Mouse (Mus musculus) midbrain, postnatal 0 days (tissue): ENCODE data around the gene Rnf182. TPM values are rescaled to one million over a fixed set of nuclear protein-coding genes. Genes with fewer than 3 reads are reported as not detected.

Source experiments
- ATAC-seq: fragments of 200-750 bp; cut with Nextera tagmentation; 2 replicates; pipeline ENCODE4 v1.8.0; 2017; ENCODE audit warnings: moderate number of reproducible peaks, mild to moderate bottlenecking, moderate TSS enrichment, moderate library complexity; ENCODE audit not compliant: low FRiP score
- DNase-seq: peaks from one replicate; pipeline ENCODE4 v3.0.0-alpha.2; 2015; ENCODE audit warnings: low spot score
- H3K27ac ChIP-seq: fragments of 300-500 bp; sonication (generic); 2 replicates; pipeline ENCODE4 v1.5.1; 2014; ENCODE audit warnings: low read depth, mild to moderate bottlenecking, low read length, mixed read lengths
- H3K27me3 ChIP-seq: fragments of 300-500 bp; sonication (generic); 2 replicates; pipeline ENCODE4 v1.6.1; 2014; ENCODE audit warnings: low read length, control low read depth, mixed read lengths; ENCODE audit not compliant: insufficient read depth
- H3K36me3 ChIP-seq: fragments of 300-500 bp; sonication (generic); 2 replicates; pipeline ENCODE4 v1.6.1; 2014; ENCODE audit warnings: low read length, control low read depth, mixed read lengths; ENCODE audit not compliant: insufficient read depth
- H3K4me1 ChIP-seq: fragments of 300-500 bp; sonication (generic); 2 replicates; pipeline ENCODE4 v1.6.1; 2014; ENCODE audit warnings: mild to moderate bottlenecking, control low read depth, antibody characterized with exemption, low read length, mixed read lengths; ENCODE audit not compliant: insufficient read depth
- H3K4me2 ChIP-seq: fragments of 300-500 bp; sonication (generic); 2 replicates; pipeline ENCODE4 v1.6.1; 2014; ENCODE audit warnings: low read depth, mild to moderate bottlenecking, low read length, mixed read lengths; ENCODE audit not compliant: poor library complexity, severe bottlenecking
- H3K4me3 ChIP-seq: fragments of 300-500 bp; sonication (generic); 2 replicates; pipeline ENCODE4 v1.5.1; 2014; ENCODE audit warnings: low read depth, mild to moderate bottlenecking, low read length, moderate library complexity
- H3K9ac ChIP-seq: fragments of 300-500 bp; sonication (generic); replicated peaks from 2 replicates; pipeline ENCODE4 v1.6.1; 2014; ENCODE audit warnings: mild to moderate bottlenecking, low read length, moderate library complexity, mixed read lengths; ENCODE audit not compliant: poor library complexity, severe bottlenecking
- H3K9me3 ChIP-seq: fragments of 300-500 bp; sonication (generic); 2 replicates; pipeline ENCODE4 v1.6.1; 2016; ENCODE audit warnings: low read length, control low read depth
- CTCF ChIP-seq: IDR thresholded peaks from 2 replicates; pipeline ENCODE4 v1.5.1; 2016; ENCODE audit warnings: antibody characterized with exemption, mild to moderate bottlenecking
- WGBS: fragments of 180-500 bp; shearing (Covaris S2); extraction: QIAGEN DNeasy Blood & Tissue Kit; methylation state at CpG from one replicate; pipeline ENCODE4 v1.1.7; 2014; 5-methylcytosine and 5-hydroxymethylcytosine counted together
- polyA plus RNA-seq: library from polyadenylated mRNA; unstranded; fragments of >200 nt; fragmentation: Nextera tagmentation; extraction: Ambion mirVana; gene quantifications from 2 replicates; pipeline ENCODE4 v1.2.1, GENCODE M21; 2015
- total RNA-seq: library from RNA; depleted of rRNA; stranded (reverse); fragments of >200 nt; gene quantifications from 2 replicates; pipeline ENCODE4 v1.2.3, GENCODE M21; 2014

The Rnf182 gene
- total and polyA plus RNA-seq, 2 experiments from 2014 or later: 6.0 to 25.5 TPM

- no peak for DNase-seq
- H3K4me3 ChIP-seq: no peak overlapping the region
- WGBS: 67% methylated on average over 12 of the region's 12 CpGs
- H3K4me1 ChIP-seq: no peaks in the 10 kb centered on the region
- no peak for TF ChIP-seq CTCF
- no peak overlapping the region for H3K27ac ChIP-seq
- no peak for ATAC-seq
- H3K9me3 ChIP-seq: no peaks in the 10 kb centered on the region
- no peaks in the 10 kb centered on the region for H3K27me3 ChIP-seq
- H3K36me3 ChIP-seq: no peaks in the 10 kb centered on the region
- no peak overlapping the region for H3K4me2 ChIP-seq
- H3K9ac ChIP-seq: no peak overlapping the region
Observed at GRCm38 (mm10) chr13:43666130-43666529, 50.6 kb downstream of the Rnf182 start.

- Histone ChIP-seq H3K4me1 (no peaks in the 10 kb centered on the region), H3K27me3 (no peaks in the 10 kb centered on the region), H3K4me2 (no peak overlapping the region), H3K27ac (no peak overlapping the region), H3K4me3 (no peak overlapping the region), H3K9ac (no peak overlapping the region), H3K9me3 (no peaks in the 10 kb centered on the region), H3K36me3 (no peaks in the 10 kb centered on the region)
- ATAC-seq (no peak), DNase-seq (no peak)
- no peak for TF ChIP-seq CTCF
- 85% methylated on average over 6 of the region's 6 CpGs for WGBS
Observed at GRCm38 (mm10) chr13:43666920-43667319, 51.4 kb downstream of the Rnf182 start.

GRCm38 (mm10) chr13:43677159-43677882, 61.8 kb downstream of the Rnf182 start:
- ATAC-seq (no peak), DNase-seq (peak; percentile 36)
- Histone ChIP-seq H3K4me2 (no peak overlapping the region), H3K36me3 (no peaks in the 10 kb centered on the region), H3K9me3 (no peaks in the 10 kb centered on the region), H3K27ac (no peak overlapping the region), H3K4me1 (no peaks in the 10 kb centered on the region), H3K27me3 (no peaks in the 10 kb centered on the region), H3K4me3 (no peak overlapping the region), H3K9ac (no peak overlapping the region)
- 74% methylated on average over 8 of the region's 8 CpGs for WGBS
- no peak for TF ChIP-seq CTCF

GRCm38 (mm10) chr13:43677883-43678244, 62.4 kb downstream of the Rnf182 start:
- TF ChIP-seq CTCF: no peak
- no peak overlapping the region for H3K27ac ChIP-seq
- DNase-seq (no peak), ATAC-seq (no peak)
- WGBS: 81% methylated on average over 5 of the region's 5 CpGs
- H3K9me3 ChIP-seq: no peaks in the 10 kb centered on the region
- no peaks in the 10 kb centered on the region for H3K4me1 ChIP-seq
- no peaks in the 10 kb centered on the region for H3K27me3 ChIP-seq
- no peak overlapping the region for H3K4me3 ChIP-seq
- no peak overlapping the region for H3K9ac ChIP-seq
- H3K4me2 ChIP-seq: no peak overlapping the region
- H3K36me3 ChIP-seq: no peaks in the 10 kb centered on the region

- peak; percentile 54; the same call in 1 of the 2 replicates for ATAC-seq
Observed at GRCm38 (mm10) chr13:43684499-43684994, 69.0 kb downstream of the Rnf182 start.

GRCm38 (mm10) chr13:43688065-43688464, 72.6 kb downstream of the Rnf182 start:
- no peak for TF ChIP-seq CTCF
- 94% methylated on average over 10 of the region's 10 CpGs for WGBS
- H3K4me3 ChIP-seq: no peak overlapping the region
- no peaks in the 10 kb centered on the region for H3K36me3 ChIP-seq
- H3K27me3 ChIP-seq: no peaks in the 10 kb centered on the region
- H3K9ac ChIP-seq: no peak overlapping the region
- H3K9me3 ChIP-seq: no peaks in the 10 kb centered on the region
- no peak overlapping the region for H3K4me2 ChIP-seq
- H3K4me1 ChIP-seq: no peaks in the 10 kb centered on the region
- no peak for DNase-seq
- H3K27ac ChIP-seq: no peak overlapping the region
- no peak for ATAC-seq

More at GRCm38 (mm10) chr13:43684499-43684994, 69.0 kb downstream of the Rnf182 start:
- DNase-seq: peak; percentile 83
- Histone ChIP-seq H3K9me3 (no peaks in the 10 kb centered on the region), H3K27me3 (no peaks in the 10 kb centered on the region), H3K27ac (no peak overlapping the region), H3K4me1 (no peaks in the 10 kb centered on the region), H3K4me2 (no peak overlapping the region), H3K9ac (no peak overlapping the region), H3K36me3 (no peaks in the 10 kb centered on the region), H3K4me3 (no peak overlapping the region)
- WGBS: 30% methylated on average over 8 of the region's 8 CpGs
- TF ChIP-seq CTCF: no peak
